ENCODE assay signal across 8 mouse cellular contexts in the genomic region with DNA sequence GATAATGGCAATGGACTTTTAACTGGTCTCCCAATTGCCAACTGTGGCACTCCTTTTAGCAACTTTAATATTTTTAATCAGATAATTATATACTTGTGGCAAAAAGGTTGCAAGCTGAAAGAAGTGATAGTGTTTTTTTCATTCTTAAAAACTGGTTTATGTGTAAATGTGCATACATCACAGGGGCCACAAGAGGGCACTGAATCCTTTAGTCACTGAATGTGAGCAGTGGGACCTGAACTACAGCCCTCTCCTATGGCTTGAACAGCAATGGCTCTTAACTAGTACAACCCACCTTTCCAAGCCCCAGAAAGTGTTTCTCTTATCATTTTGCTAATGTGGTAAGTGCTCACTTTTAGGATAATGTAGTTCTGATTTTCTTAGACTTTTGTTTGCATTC.
DNase-seq lines count a peak whose midpoint lies in the region; ATAC-seq and TF ChIP-seq lines count a peak whose summit lies in the region.

No protein-coding gene starts in this region.

- H3K4me2 ChIP-seq in midbrain, embryonic 11.5 days, result no peak overlapping the region
- H3K4me2 ChIP-seq in midbrain, embryonic 13.5 days (replicated peaks), result no peak overlapping the region
- H3K4me2 ChIP-seq in hindbrain, postnatal 0 days (ENCODE audit: low read depth, low read length), result no peak overlapping the region
- no peak overlapping the region for H3K4me2 ChIP-seq in forebrain, embryonic 13.5 days

- no peak for ATAC-seq in midbrain, embryonic 11.5 days (ENCODE audit: low FRiP score)
- no peak for ATAC-seq in midbrain, embryonic 13.5 days
- ATAC-seq in hindbrain, postnatal 0 days, result 0 out of 2 replicates have a peak, but pooled peaks have one; percentile 51
- no peak for ATAC-seq in forebrain, embryonic 13.5 days

- no peak overlapping the region for H3K27ac ChIP-seq in midbrain, embryonic 11.5 days (ENCODE audit: low read depth, low read length)
- no peak overlapping the region for H3K27ac ChIP-seq in midbrain, embryonic 13.5 days
- no peak overlapping the region for H3K27ac ChIP-seq in hindbrain, postnatal 0 days
- H3K27ac ChIP-seq in limb, embryonic 10.5 days, result no peak overlapping the region
- no peak overlapping the region for H3K27ac ChIP-seq in forebrain, embryonic 13.5 days

- no peaks in the 10 kb centered on the region for H3K36me3 ChIP-seq in midbrain, embryonic 11.5 days (ENCODE audit: control insufficient read depth, insufficient read depth, low read length)
- H3K36me3 ChIP-seq in midbrain, embryonic 13.5 days, result 0 out of 2 replicates have a peak, but pooled peaks cover 4% of the 10 kb centered on the region
- H3K36me3 ChIP-seq in hindbrain, postnatal 0 days (ENCODE audit: insufficient read depth, low read length), result no peaks in the 10 kb centered on the region
- H3K36me3 ChIP-seq in limb, embryonic 10.5 days, result no peaks in the 10 kb centered on the region
- no peaks in the 10 kb centered on the region for H3K36me3 ChIP-seq in forebrain, embryonic 13.5 days (ENCODE audit: poor library complexity, severe bottlenecking)

- peak; percentile 84 for TF ChIP-seq CTCF in hindbrain, postnatal 0 days (IDR thresholded peaks at IDR 0.05; ENCODE audit: low read depth)

- H3K4me1 ChIP-seq in midbrain, embryonic 11.5 days (ENCODE audit: control insufficient read depth, insufficient read depth, low read length), result no peaks in the 10 kb centered on the region
- H3K4me1 ChIP-seq in midbrain, embryonic 13.5 days (replicated peaks), result no peaks in the 10 kb centered on the region
- no peaks in the 10 kb centered on the region for H3K4me1 ChIP-seq in hindbrain, postnatal 0 days (ENCODE audit: insufficient read depth, low read length)
- H3K4me1 ChIP-seq in limb, embryonic 10.5 days, result no peaks in the 10 kb centered on the region
- H3K4me1 ChIP-seq in forebrain, embryonic 13.5 days, result no peaks in the 10 kb centered on the region

- no peak overlapping the region for H3K4me3 ChIP-seq in midbrain, embryonic 11.5 days (ENCODE audit: low read depth, low read length)
- H3K4me3 ChIP-seq in midbrain, embryonic 13.5 days (replicated peaks), result no peak overlapping the region
- no peak overlapping the region for H3K4me3 ChIP-seq in hindbrain, postnatal 0 days (ENCODE audit: low read length)
- H3K4me3 ChIP-seq in limb, embryonic 10.5 days, result no peak overlapping the region
- H3K4me3 ChIP-seq in forebrain, embryonic 13.5 days, result no peak overlapping the region

- H3K9ac ChIP-seq in midbrain, embryonic 11.5 days (ENCODE audit: low read length), result no peak overlapping the region
- H3K9ac ChIP-seq in midbrain, embryonic 13.5 days (replicated peaks), result no peak overlapping the region
- no peak overlapping the region for H3K9ac ChIP-seq in hindbrain, postnatal 0 days (replicated peaks; ENCODE audit: low read length)
- H3K9ac ChIP-seq in forebrain, embryonic 13.5 days, result no peak overlapping the region

- H3K9me3 ChIP-seq in midbrain, embryonic 11.5 days (ENCODE audit: control insufficient read depth, low read length), result no peaks in the 10 kb centered on the region
- H3K9me3 ChIP-seq in midbrain, embryonic 13.5 days, result no peaks in the 10 kb centered on the region
- no peaks in the 10 kb centered on the region for H3K9me3 ChIP-seq in hindbrain, postnatal 0 days (ENCODE audit: low read length)
- H3K9me3 ChIP-seq in limb, embryonic 10.5 days (replicated peaks), result no peaks in the 10 kb centered on the region
- no peaks in the 10 kb centered on the region for H3K9me3 ChIP-seq in forebrain, embryonic 13.5 days (replicated peaks)

- DNase-seq in midbrain, embryonic 11.5 days (ENCODE audit: low spot score, missing footprints), result peak; percentile 89
- peak; percentile 59 for DNase-seq in ZHBTc4 (ENCODE audit: low read depth, low spot score)
- peak; percentile 38 to 80 for DNase-seq in cerebellum, postnatal 25 days
- peak; percentile 87 for DNase-seq in hindbrain, postnatal 0 days (ENCODE audit: low spot score)
- DNase-seq in limb, embryonic 10.5 days (ENCODE audit: low spot score), result peak; percentile 45
- DNase-seq in right cerebral cortex, adult 18-20 months, result peak; percentile 54

- no peaks in the 10 kb centered on the region for H3K27me3 ChIP-seq in midbrain, embryonic 11.5 days (ENCODE audit: control insufficient read depth, insufficient read depth, low read length)
- no peaks in the 10 kb centered on the region for H3K27me3 ChIP-seq in midbrain, embryonic 13.5 days
- no peaks in the 10 kb centered on the region for H3K27me3 ChIP-seq in hindbrain, postnatal 0 days (ENCODE audit: insufficient read depth, low read length)
- H3K27me3 ChIP-seq in limb, embryonic 10.5 days (ENCODE audit: low read depth, poor library complexity, severe bottlenecking), result no peaks in the 10 kb centered on the region
- no peaks in the 10 kb centered on the region for H3K27me3 ChIP-seq in forebrain, embryonic 13.5 days
